Mouse (Mus musculus) spleen, adult 2 months (tissue): Measurements from ENCODE around the gene Wdr83os. TPM values are rescaled to one million over a fixed set of nuclear protein-coding genes. Genes with fewer than 3 reads are reported as not detected.

ENCODE experiments used
- DNase-seq, 2 experiments: peaks; one replicate each; pipeline versions ENCODE4 v3.0.0 to v3.0.0-alpha.2; 2012 to 2021; ENCODE audit warnings: low spot score in 2 of 2, low read depth in 1 of 2
- H3K27ac ChIP-seq: fragments of 200-500 bp; 2 replicates; pipeline ENCODE4 v1.5.1; 2012; ENCODE audit warnings: low read length, inconsistent platforms; ENCODE audit not compliant: insufficient read depth
- H3K27me3 ChIP-seq: fragments of 200-500 bp; 2 replicates; pipeline ENCODE4 v1.6.1; 2012; ENCODE audit warnings: mild to moderate bottlenecking, moderate library complexity, low read length, inconsistent platforms; ENCODE audit not compliant: control insufficient read depth, insufficient read depth
- H3K36me3 ChIP-seq: fragments of 200-500 bp; 2 replicates; pipeline ENCODE4 v1.6.1; 2012; ENCODE audit warnings: mild to moderate bottlenecking, low read length, inconsistent platforms; ENCODE audit not compliant: control insufficient read depth, insufficient read depth
- H3K4me1 ChIP-seq: fragments of 200-500 bp; 2 replicates; pipeline ENCODE4 v1.6.1; 2011; ENCODE audit warnings: inconsistent platforms; ENCODE audit not compliant: control insufficient read depth, insufficient read depth, insufficient read length
- H3K4me3 ChIP-seq: fragments of 200-500 bp; 2 replicates; pipeline ENCODE4 v1.5.1; 2011; ENCODE audit warnings: mild to moderate bottlenecking, inconsistent platforms; ENCODE audit not compliant: insufficient read depth, insufficient read length; ENCODE audit errors: extremely low read depth
- CTCF ChIP-seq: fragments of 200-500 bp; IDR thresholded peaks from 2 replicates; pipeline ENCODE4 v1.5.1; 2011; ENCODE audit warnings: mild to moderate bottlenecking, inconsistent platforms; ENCODE audit not compliant: insufficient read depth, insufficient read length, insufficient replicate concordance; ENCODE audit errors: extremely low read depth
- POLR2A ChIP-seq: fragments of 200-500 bp; IDR thresholded peaks from 2 replicates; pipeline ENCODE4 v1.6.1; 2011; ENCODE audit warnings: low read depth, low read length, inconsistent platforms
- WGBS: fragments of 180-500 bp; shearing (Covaris S2); methylation state at CpG from one replicate; pipeline ENCODE4 v1.1.7; 2018; 5-methylcytosine and 5-hydroxymethylcytosine counted together
- polyA plus RNA-seq: library from polyadenylated mRNA; depleted of rRNA; stranded (reverse); fragments of >200 nt; gene quantifications from 2 replicates; pipeline ENCODE4 v1.2.3, GENCODE M21; 2012

The Wdr83os gene
- polyA plus RNA-seq, 1 experiment = 68.5 TPM

GRCm38 (mm10) chr8:85072364-85072929 is 8.1 kb upstream of the Wdr83os start:
- no peaks in the 10 kb centered on the region for H3K27me3 ChIP-seq
- H3K4me1 ChIP-seq = peaks cover 3% of the 10 kb centered on the region; the same call in 1 of the 2 replicates
- DNase-seq = no peak
- H3K27ac ChIP-seq = peak overlapping the region; percentile 98; the same call in 1 of the 2 replicates
- peaks cover 22% of the 10 kb centered on the region for H3K36me3 ChIP-seq
- peak overlapping the region; percentile 97 for H3K4me3 ChIP-seq
- TF ChIP-seq POLR2A (no peak), CTCF (no peak)
- 43% methylated on average over 9 of the region's 9 CpGs for WGBS

- WGBS = 93% methylated on average over 15 of the region's 15 CpGs
- Histone ChIP-seq H3K4me3 (no peak overlapping the region), H3K4me1 (peaks cover 3% of the 10 kb centered on the region; the same call in 1 of the 2 replicates), H3K27ac (no peak overlapping the region), H3K27me3 (no peaks in the 10 kb centered on the region), H3K36me3 (peaks cover 22% of the 10 kb centered on the region)
- TF ChIP-seq POLR2A (no peak), CTCF (no peak)
- DNase-seq = no peak
Measured at GRCm38 (mm10) chr8:85073041-85073612, 7.4 kb upstream of the Wdr83os start.

DNA sequence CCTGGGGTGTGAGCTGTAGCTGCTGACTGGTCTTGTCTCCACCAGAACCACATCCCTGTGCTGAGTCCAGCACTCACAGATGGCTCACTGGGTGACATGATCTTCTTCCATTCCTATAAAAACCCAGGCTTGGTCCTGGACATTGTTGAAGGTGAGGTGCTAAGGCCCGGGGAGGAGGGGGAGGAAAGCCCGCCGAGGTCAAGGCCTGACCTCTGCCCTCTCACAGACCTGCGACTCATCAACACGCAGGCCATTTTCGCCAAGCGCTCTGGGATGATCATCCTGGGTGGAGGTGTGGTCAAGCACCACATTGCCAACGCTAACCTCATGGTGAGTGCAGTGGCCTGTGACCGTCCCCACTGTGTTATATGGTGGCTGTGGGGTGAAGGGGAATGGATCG is 6.4 kb upstream of the Wdr83os start:
- H3K27ac ChIP-seq = no peak overlapping the region
- H3K27me3 ChIP-seq = no peaks in the 10 kb centered on the region
- DNase-seq = no peak
- peaks cover 3% of the 10 kb centered on the region; the same call in 1 of the 2 replicates for H3K4me1 ChIP-seq
- H3K4me3 ChIP-seq = no peak overlapping the region
- no peak for TF ChIP-seq CTCF
- TF ChIP-seq POLR2A = no peak
- WGBS = 88% methylated on average over 10 of the region's 10 CpGs
- peaks cover 22% of the 10 kb centered on the region for H3K36me3 ChIP-seq

GRCm38 (mm10) chr8:85074617-85075016 is 5.9 kb upstream of the Wdr83os start:
- Histone ChIP-seq H3K4me1 (peaks cover 3% of the 10 kb centered on the region; the same call in 1 of the 2 replicates), H3K27ac (no peak overlapping the region), H3K4me3 (no peak overlapping the region), H3K27me3 (no peaks in the 10 kb centered on the region), H3K36me3 (peaks cover 22% of the 10 kb centered on the region)
- WGBS = 94% methylated on average over 10 of the region's 10 CpGs
- no peak for DNase-seq
- TF ChIP-seq POLR2A (no peak), CTCF (no peak)

GRCm38 (mm10) chr8:85076001-85076400 is 4.5 kb upstream of the Wdr83os start:
- Histone ChIP-seq H3K36me3 (peaks cover 22% of the 10 kb centered on the region), H3K27me3 (no peaks in the 10 kb centered on the region), H3K27ac (no peak overlapping the region), H3K4me1 (peaks cover 8% of the 10 kb centered on the region; the same call in 1 of the 2 replicates), H3K4me3 (no peak overlapping the region)
- 86% methylated on average over 9 of the region's 9 CpGs for WGBS
- TF ChIP-seq POLR2A = no peak
- DNase-seq = no peak

GRCm38 (mm10) chr8:85076993-85077392 is 3.5 kb upstream of the Wdr83os start:
- Histone ChIP-seq H3K27ac (no peak overlapping the region), H3K4me1 (peaks cover 14% of the 10 kb centered on the region; the same call in 1 of the 2 replicates), H3K36me3 (peaks cover 22% of the 10 kb centered on the region), H3K27me3 (no peaks in the 10 kb centered on the region), H3K4me3 (no peak overlapping the region)
- 2% methylated on average over 2 of the region's 2 CpGs for WGBS
- DNase-seq = peak; percentile 63 to 74
- TF ChIP-seq POLR2A (no peak), CTCF (peak; percentile 94; the same call in 1 of the 2 replicates)

DNA sequence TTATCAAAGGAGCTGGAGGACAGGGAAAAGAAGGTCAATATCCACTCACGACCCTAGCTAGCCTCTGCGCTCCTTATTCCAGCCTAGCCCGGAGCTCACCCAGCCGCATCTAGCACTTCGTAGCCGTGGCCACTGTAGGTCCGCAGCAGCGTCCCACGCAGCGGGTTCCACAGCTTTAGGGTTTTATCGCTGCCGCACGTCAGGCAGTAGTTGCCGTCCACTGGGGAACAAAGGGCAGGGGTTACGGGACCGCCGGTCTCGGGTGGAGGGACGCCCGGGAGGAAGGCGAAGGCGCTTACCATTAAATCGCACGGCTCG is 367 bp upstream of the Wdr83os start:
- no peak for TF ChIP-seq CTCF
- TF ChIP-seq POLR2A = no peak
- Histone ChIP-seq H3K27me3 (no peaks in the 10 kb centered on the region), H3K27ac (peak overlapping the region; percentile 85; the same call in 1 of the 2 replicates), H3K4me1 (peaks cover 23% of the 10 kb centered on the region; the same call in 1 of the 2 replicates), H3K4me3 (peak overlapping the region; percentile 80), H3K36me3 (peaks cover 7% of the 10 kb centered on the region)
- no peak for DNase-seq
- under 1% methylated on average over 25 of the region's 25 CpGs for WGBS
